ENCODE assay signal across 9 mouse cellular contexts in genomic region chr13:80806172-80806571, GRCm38 (mm10).
A peak's percentile ranks its signal among the peaks of the same experiment; 100 is the strongest.
DNase-seq lines count a peak whose midpoint lies in the region; ATAC-seq and TF ChIP-seq lines count a peak whose summit lies in the region.
"Had no signal": no experiment of that assay in that cellular context is flagged by ENCODE, and none has a peak within 500 bp of the region (broad histone marks: within the 10 kb centered on the region; RNA-seq: fewer than 3 reads in every experiment).

No protein-coding gene starts in this region.

- no peak overlapping the region for H3K4me2 ChIP-seq in heart, embryonic 11.5 days
- no peak overlapping the region for H3K4me2 ChIP-seq in forebrain, embryonic 14.5 days (ENCODE audit: low read length)
- no peak overlapping the region for H3K4me2 ChIP-seq in midbrain, embryonic 15.5 days
- H3K4me2 ChIP-seq: embryonic facial prominence, embryonic 12.5 days had no signal

- no peaks in the 10 kb centered on the region for H3K9me3 ChIP-seq in heart, embryonic 11.5 days (replicated peaks; ENCODE audit: control insufficient read depth, low read length)
- no peaks in the 10 kb centered on the region for H3K9me3 ChIP-seq in E14TG2a.4 (ENCODE audit: low read length)
- H3K9me3 ChIP-seq in forebrain, embryonic 14.5 days (replicated peaks; ENCODE audit: control insufficient read depth, low read length): no peaks in the 10 kb centered on the region
- no peaks in the 10 kb centered on the region for H3K9me3 ChIP-seq in midbrain, embryonic 15.5 days
- H3K9me3 ChIP-seq: embryonic facial prominence, embryonic 12.5 days had no signal

- peak; percentile 4 to 21 for DNase-seq in heart, postnatal 14 days
- peak; percentile 61 for DNase-seq in adrenal gland, postnatal 14 days
- peak; percentile 74 for DNase-seq in forebrain, embryonic 14.5 days (ENCODE audit: low spot score)
- DNase-seq in left cerebral cortex, postnatal 36 days (ENCODE audit: low spot score in 2 of 2): peak; percentile 6 to 11

- no peaks in the 10 kb centered on the region for H3K4me1 ChIP-seq in heart, embryonic 11.5 days (ENCODE audit: control insufficient read depth, insufficient read depth, low read length)
- H3K4me1 ChIP-seq in E14TG2a.4 (replicated peaks; ENCODE audit: low read depth, low read length): no peaks in the 10 kb centered on the region
- no peaks in the 10 kb centered on the region for H3K4me1 ChIP-seq in forebrain, embryonic 14.5 days (ENCODE audit: control insufficient read depth, insufficient read depth, low read length)
- H3K4me1 ChIP-seq in midbrain, embryonic 15.5 days: no peaks in the 10 kb centered on the region
- H3K4me1 ChIP-seq: embryonic facial prominence, embryonic 12.5 days had no signal

- ATAC-seq in heart, embryonic 11.5 days (replicated peaks; ENCODE audit: insufficient number of reproducible peaks, low FRiP score, low TSS enrichment): no peak
- ATAC-seq in forebrain, embryonic 14.5 days: peak; percentile 77
- ATAC-seq in midbrain, embryonic 15.5 days (replicated peaks): peak; percentile 33; the same call in 1 of the 2 replicates
- no peak for ATAC-seq in activated CD4-positive, CD25-positive, alpha-beta regulatory T cell, adult 4 months

- no peaks in the 10 kb centered on the region for H3K27me3 ChIP-seq in heart, embryonic 11.5 days (ENCODE audit: control insufficient read depth, insufficient read depth, low read length)
- H3K27me3 ChIP-seq in E14TG2a.4 (ENCODE audit: insufficient read depth, low read length): no peaks in the 10 kb centered on the region
- no peaks in the 10 kb centered on the region for H3K27me3 ChIP-seq in forebrain, embryonic 14.5 days (replicated peaks; ENCODE audit: control insufficient read depth, insufficient read depth, low read length)
- no peaks in the 10 kb centered on the region for H3K27me3 ChIP-seq in midbrain, embryonic 15.5 days (replicated peaks)
- H3K27me3 ChIP-seq: embryonic facial prominence, embryonic 12.5 days had no signal

- 35% methylated on average over 2 of the region's 2 CpGs for WGBS in heart, embryonic 11.5 days (ENCODE audit: insufficient replicate concordance)
- 41% methylated on average over 2 of the region's 2 CpGs for WGBS in forebrain, embryonic 14.5 days
- WGBS in midbrain, embryonic 15.5 days: 52% methylated on average over 2 of the region's 2 CpGs

- no peak overlapping the region for H3K27ac ChIP-seq in heart, embryonic 11.5 days (ENCODE audit: low read depth, low read length)
- H3K27ac ChIP-seq in forebrain, embryonic 14.5 days (ENCODE audit: low read depth, low read length): no peak overlapping the region
- no peak overlapping the region for H3K27ac ChIP-seq in midbrain, embryonic 15.5 days
- H3K27ac ChIP-seq: embryonic facial prominence, embryonic 12.5 days had no signal

- no peak overlapping the region for H3K4me3 ChIP-seq in heart, embryonic 11.5 days (ENCODE audit: low read depth, low read length)
- H3K4me3 ChIP-seq in E14TG2a.4 (replicated peaks; ENCODE audit: low read length): no peak overlapping the region
- no peak overlapping the region for H3K4me3 ChIP-seq in forebrain, embryonic 14.5 days (ENCODE audit: low read depth, low read length)
- no peak overlapping the region for H3K4me3 ChIP-seq in midbrain, embryonic 15.5 days
- H3K4me3 ChIP-seq: embryonic facial prominence, embryonic 12.5 days had no signal

- TF ChIP-seq CTCF in E14TG2a.4 (conservative IDR thresholded peaks at IDR 0.05; ENCODE audit: low read length): peak; percentile 73

- no peak overlapping the region for H3K9ac ChIP-seq in heart, embryonic 11.5 days (ENCODE audit: low read depth, low read length)
- no peak overlapping the region for H3K9ac ChIP-seq in forebrain, embryonic 14.5 days (ENCODE audit: low read length)
- no peak overlapping the region for H3K9ac ChIP-seq in midbrain, embryonic 15.5 days
- H3K9ac ChIP-seq: embryonic facial prominence, embryonic 12.5 days had no signal

- H3K36me3 ChIP-seq in heart, embryonic 11.5 days (ENCODE audit: control insufficient read depth, insufficient read depth, low read length): no peaks in the 10 kb centered on the region
- no peaks in the 10 kb centered on the region for H3K36me3 ChIP-seq in E14TG2a.4 (ENCODE audit: insufficient read depth, low read length)
- H3K36me3 ChIP-seq in forebrain, embryonic 14.5 days (ENCODE audit: control insufficient read depth, insufficient read depth, low read length): no peaks in the 10 kb centered on the region
- H3K36me3 ChIP-seq in midbrain, embryonic 15.5 days (replicated peaks): no peaks in the 10 kb centered on the region
- H3K36me3 ChIP-seq: embryonic facial prominence, embryonic 12.5 days had no signal

- intact Hi-C loops in heart, postnatal 14 days (cut with DNase I): no loop called here
- intact Hi-C loops in left cerebral cortex, postnatal 36 days (cut with DNase I): no loop called here

Comparison
In these comparisons a context has a peak if more than half of its experiments do, and no peak if none do; other contexts are left out.
1. DNase-seq: peak in every context shown above with its lines; median percentile 74 in forebrain, embryonic 14.5 days; 61 in adrenal gland, postnatal 14 days; 12 in heart, postnatal 14 days; 8 in left cerebral cortex, postnatal 36 days.
2. ATAC-seq: peak in forebrain, embryonic 14.5 days (single experiment) and midbrain, embryonic 15.5 days (single experiment); none in heart, embryonic 11.5 days (single experiment) and activated CD4-positive, CD25-positive, alpha-beta regulatory T cell, adult 4 months (single experiment).